Mouse (Mus musculus): ENCODE results near the gene Myof. TPM values are rescaled to one million over a fixed set of nuclear protein-coding genes. Genes with fewer than 3 reads are reported as not detected.

Myof gene
- total RNA-seq, 2 experiments from 2014 or later = 4.0 to 8.0 TPM

DNA sequence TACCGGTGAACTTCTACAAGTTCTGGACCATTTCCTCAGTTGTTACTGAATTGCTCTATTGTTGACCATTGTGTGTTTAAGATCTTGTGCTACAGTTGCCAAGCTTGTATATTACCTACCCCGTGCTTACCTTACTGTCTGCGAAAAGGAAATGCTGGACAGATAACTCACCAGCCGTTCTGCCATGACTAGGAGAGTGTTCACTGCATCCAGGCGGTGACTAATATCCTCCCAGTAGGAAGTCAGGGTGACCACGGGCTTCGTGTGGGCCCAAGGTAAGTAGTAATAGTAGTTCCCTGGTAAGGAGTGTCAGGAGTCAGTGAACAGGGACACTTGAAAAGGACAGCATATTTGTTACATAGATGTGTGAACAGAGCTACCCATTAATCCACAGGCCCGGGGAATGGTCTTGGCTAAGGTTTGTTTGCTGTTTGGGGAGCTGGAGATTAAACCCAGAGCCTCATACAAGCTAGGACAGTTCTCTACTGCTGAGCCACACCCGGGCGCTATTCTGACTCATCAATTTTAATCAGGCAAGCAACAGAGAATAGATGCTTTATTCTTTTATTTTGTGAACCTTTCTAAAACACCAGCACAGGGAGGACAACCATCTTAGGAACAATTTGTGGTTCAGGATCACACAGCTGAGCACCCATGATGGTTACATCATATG is 83.7 kb downstream of the Myof start:
- H3K27ac ChIP-seq = no peak overlapping the region
- intact Hi-C loops (cut with DNase I) = no loop called here
- H3K4me3 ChIP-seq = no peak overlapping the region
- no peak for TF ChIP-seq CTCF (IDR thresholded peaks at IDR 0.05)
- no peak for DNase-seq (ENCODE audit: extremely low spot score in 1 of 2, low spot score in 2 of 2)

DNA sequence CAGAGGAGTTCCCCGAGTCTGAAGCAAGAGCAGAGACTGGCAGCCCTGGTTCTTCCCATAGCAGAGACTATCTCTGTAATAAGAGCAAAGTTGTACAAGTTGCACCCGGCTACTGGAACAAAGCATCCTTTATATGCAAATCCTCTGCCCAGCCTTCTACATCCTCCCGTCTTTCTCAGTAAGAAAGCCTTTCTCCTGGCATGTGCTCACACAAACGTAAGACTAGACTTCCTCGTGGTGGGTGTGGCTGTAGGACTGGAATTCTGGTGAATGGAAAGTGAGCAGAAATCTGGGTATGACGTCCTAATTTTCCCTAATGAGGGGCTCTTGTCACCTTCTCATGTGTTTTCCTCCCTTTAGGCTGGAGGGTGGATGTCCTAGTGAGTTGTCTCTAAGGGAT is 84.3 kb downstream of the Myof start:
- Histone ChIP-seq H3K27ac (no peak overlapping the region), H3K4me3 (no peak overlapping the region)
- DNase-seq (ENCODE audit: extremely low spot score in 1 of 2, low spot score in 2 of 2) = no peak
- TF ChIP-seq CTCF (IDR thresholded peaks at IDR 0.05) = no peak
- intact Hi-C loops (cut with DNase I) = no loop called here

DNA sequence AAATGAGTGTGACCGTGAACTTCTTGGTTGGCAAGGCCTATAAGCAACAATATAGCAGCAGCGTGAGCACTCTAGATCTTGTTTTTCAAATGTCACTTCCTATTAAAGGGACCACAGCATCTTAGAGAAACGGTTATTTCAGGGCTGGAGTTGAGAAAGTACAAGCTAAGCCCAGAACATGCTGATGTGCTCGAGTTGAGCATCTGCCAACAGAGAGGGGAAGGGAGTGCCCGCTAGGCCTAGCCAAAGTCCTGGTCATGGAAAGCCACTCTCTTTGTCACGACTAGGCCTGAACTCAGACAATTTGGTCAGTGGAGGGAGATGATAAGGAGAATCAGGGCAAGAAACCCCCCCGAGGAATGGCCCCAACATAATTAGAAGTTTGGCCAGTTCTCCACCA is 86.1 kb downstream of the Myof start:
- intact Hi-C loops (cut with DNase I) = no loop called here

DNA sequence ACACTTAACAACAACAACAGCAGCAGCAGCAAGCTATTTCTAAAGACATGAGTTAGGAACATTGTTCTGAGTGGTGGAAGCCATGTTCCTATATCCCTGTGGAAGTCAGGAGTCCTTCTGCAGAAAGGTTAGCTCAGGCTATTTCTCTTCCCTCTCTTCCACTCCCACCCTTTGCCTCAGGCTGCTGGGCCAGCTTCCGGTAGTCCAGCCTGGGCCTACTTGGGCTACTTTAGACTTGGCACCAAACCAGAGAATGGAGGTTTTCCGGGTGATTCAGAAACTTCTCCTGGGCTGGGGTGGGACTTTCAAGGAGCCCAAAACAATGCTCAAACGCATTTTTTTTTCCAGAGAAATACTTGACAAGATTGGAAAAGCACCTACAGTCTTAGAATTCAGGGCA is 87.4 kb downstream of the Myof start:
- DNase-seq (ENCODE audit: extremely low spot score in 1 of 2, low spot score in 2 of 2) = no peak
- H3K4me3 ChIP-seq = no peak overlapping the region
- H3K27ac ChIP-seq = no peak overlapping the region
- no peak for TF ChIP-seq CTCF (IDR thresholded peaks at IDR 0.05)
- intact Hi-C loops (cut with DNase I) = no loop called here

More for the DNA sequence above, 86.1 kb downstream of the Myof start:
- H3K27ac ChIP-seq = no peak overlapping the region
- H3K4me3 ChIP-seq = no peak overlapping the region
- no peak for DNase-seq (ENCODE audit: extremely low spot score in 1 of 2, low spot score in 2 of 2)
- TF ChIP-seq CTCF (IDR thresholded peaks at IDR 0.05) = no peak

DNA sequence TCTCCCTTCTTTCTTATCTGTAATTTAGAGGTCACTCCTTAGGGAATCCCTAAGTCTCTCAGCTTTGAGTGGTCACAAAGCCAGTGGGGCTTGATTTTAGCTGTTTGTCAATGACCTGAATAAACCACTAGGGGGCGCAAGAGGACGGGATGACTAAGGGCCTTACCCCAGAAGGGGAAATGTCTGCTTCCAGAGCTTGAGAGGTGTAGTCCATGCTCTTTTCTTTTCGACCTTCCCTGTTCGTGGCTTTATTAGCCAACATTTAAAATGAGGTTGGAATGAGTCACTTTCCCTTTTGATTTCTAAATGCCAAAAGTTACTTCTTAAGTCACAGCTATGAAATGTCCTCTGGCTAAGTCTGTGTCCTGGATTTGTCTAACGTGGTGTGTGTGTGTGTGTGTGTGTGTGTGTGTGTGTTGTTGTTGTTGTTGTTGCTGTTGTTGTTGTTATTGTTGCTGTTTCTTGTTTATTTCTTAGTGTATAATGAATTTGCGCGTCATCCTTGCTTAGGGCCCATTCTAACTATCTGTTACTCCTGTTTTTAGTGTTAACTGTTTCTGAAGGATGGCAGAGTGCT is 87.9 kb downstream of the Myof start:
- intact Hi-C loops (cut with DNase I) = loop anchor here (1.0 to 2.0 kb wide), 4 partner anchors 87 to 397 kb away; partner anchors contain the start of gene Myof
- no peak overlapping the region for H3K4me3 ChIP-seq
- peak; percentile 96 for TF ChIP-seq CTCF (IDR thresholded peaks at IDR 0.05)
- DNase-seq (ENCODE audit: extremely low spot score in 1 of 2, low spot score in 2 of 2) = peak; percentile 72 to 74
- H3K27ac ChIP-seq = no peak overlapping the region

DNA sequence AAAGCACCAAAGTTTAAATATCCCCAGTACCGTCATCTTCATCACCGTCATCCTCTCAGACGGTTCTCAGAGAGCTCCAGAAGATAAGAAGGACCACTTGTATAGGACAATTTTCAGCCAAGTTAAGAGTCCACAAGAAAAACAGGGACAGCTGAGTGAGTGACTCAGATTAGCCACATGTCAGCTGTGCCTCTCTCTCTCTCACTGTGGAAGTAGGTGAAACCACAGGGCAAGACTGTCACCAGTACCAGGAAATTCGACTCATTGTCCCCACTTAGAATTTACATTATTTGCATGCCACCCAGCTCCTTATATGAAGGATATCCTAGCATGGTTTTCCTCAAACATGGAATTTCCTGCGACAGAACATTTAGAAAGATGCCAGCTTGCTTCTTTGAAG is 88.6 kb downstream of the Myof start:
- Histone ChIP-seq H3K4me3 (no peak overlapping the region), H3K27ac (no peak overlapping the region)
- DNase-seq (ENCODE audit: extremely low spot score in 1 of 2, low spot score in 2 of 2) = no peak
- TF ChIP-seq CTCF (IDR thresholded peaks at IDR 0.05) = no peak
- intact Hi-C loops (cut with DNase I) = loop anchor here (1.0 to 2.0 kb wide), 4 partner anchors 88 to 398 kb away; partner anchors contain the start of gene Myof

DNA sequence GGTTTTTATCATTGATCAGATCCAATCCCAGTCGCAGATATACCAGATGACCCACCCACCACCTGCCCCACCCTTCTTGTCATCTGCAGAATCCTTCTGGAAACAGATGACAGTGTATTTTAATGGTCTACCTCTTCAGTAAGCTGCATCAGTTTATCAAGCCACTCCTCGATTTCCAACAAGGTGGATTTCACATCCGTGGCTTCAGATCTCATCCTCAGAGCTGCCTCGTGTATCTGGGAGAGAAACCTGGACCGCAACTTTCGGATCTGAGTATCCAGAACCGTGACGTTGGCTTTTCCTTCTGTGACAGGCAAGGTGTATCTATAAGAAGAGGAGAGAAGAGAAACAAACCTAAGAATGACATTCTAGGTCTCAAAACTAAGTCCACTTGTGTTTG is 89.1 kb downstream of the Myof start:
- Histone ChIP-seq H3K27ac (no peak overlapping the region), H3K4me3 (no peak overlapping the region)
- no peak for DNase-seq (ENCODE audit: extremely low spot score in 1 of 2, low spot score in 2 of 2)
- intact Hi-C loops (cut with DNase I) = loop anchor here (2.0 kb wide), 3 partner anchors 89 to 399 kb away; partner anchors contain the start of gene Myof
- no peak for TF ChIP-seq CTCF (IDR thresholded peaks at IDR 0.05)

DNA sequence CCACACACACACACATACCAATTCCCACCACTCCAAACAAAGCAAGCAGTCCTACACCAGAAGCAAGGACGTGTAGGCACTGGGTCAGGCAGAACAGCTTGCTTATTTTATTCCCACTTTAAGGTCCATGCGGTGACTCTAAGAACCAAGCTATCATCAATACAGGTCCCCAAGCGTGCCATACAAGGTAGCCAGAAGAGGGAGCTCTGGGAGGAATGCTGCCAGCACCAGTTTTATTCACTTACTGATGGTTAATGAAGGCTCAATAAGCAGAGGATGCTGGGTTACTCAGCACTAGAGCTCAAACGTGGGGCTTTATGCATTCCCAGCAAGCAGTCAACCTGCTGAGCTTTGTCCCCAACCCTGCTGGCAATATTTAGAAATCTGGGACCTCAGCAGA is 96.7 kb downstream of the Myof start:
- Histone ChIP-seq H3K27ac (no peak overlapping the region), H3K4me3 (no peak overlapping the region)
- peak; percentile 34 for TF ChIP-seq CTCF (IDR thresholded peaks at IDR 0.05)
- DNase-seq (ENCODE audit: extremely low spot score in 1 of 2, low spot score in 2 of 2) = no peak
- intact Hi-C loops (cut with DNase I) = no loop called here

DNA sequence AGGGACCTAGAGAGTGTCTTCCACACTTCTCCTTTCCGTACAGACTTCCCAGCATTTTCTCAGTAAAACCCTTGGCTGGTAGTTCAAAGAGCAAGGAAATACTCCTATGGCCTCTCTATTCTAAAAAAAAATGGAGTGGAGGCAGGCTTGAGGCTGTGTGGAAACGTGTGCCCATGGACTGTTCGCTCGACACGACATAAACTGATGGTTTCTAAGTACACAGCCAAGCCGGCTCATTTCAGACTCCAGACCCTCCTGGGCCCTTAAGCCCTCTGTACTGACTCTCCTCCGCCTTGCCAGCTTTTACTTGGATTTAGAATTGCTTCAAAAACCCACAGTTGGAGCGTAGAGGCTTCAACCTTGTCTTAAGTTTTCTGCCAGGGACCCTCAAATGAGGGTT is 97.3 kb downstream of the Myof start:
- intact Hi-C loops (cut with DNase I) = no loop called here
- TF ChIP-seq CTCF (IDR thresholded peaks at IDR 0.05) = no peak
- no peak overlapping the region for H3K27ac ChIP-seq
- H3K4me3 ChIP-seq = no peak overlapping the region
- no peak for DNase-seq (ENCODE audit: extremely low spot score in 1 of 2, low spot score in 2 of 2)

DNA sequence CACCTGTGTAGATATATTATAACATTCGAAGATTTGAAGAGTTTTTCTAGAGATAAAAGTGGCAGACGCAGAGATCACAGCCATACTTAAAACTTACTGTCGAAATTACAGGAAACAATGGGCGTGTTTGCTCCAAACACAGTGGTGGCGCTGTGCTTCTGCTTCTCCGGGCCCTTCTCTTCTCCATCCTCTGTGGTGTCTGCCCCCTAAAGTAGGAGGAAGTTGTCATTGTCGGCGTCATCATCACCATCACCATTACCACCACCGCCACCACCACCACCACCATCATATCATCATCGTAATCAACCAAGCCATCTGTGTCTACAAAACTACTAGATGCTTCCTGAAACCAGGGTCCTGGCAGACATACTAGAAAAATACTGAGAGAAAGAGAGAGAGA is 104.2 kb downstream of the Myof start:
- Histone ChIP-seq H3K27ac (no peak overlapping the region), H3K4me3 (no peak overlapping the region)
- TF ChIP-seq CTCF (IDR thresholded peaks at IDR 0.05) = no peak
- no peak for DNase-seq (ENCODE audit: extremely low spot score in 1 of 2, low spot score in 2 of 2)
- intact Hi-C loops (cut with DNase I) = loop anchor here (5.0 to 10.0 kb wide), 4 partner anchors 52 to 407 kb away; no protein-coding TSS in a partner anchor

DNA sequence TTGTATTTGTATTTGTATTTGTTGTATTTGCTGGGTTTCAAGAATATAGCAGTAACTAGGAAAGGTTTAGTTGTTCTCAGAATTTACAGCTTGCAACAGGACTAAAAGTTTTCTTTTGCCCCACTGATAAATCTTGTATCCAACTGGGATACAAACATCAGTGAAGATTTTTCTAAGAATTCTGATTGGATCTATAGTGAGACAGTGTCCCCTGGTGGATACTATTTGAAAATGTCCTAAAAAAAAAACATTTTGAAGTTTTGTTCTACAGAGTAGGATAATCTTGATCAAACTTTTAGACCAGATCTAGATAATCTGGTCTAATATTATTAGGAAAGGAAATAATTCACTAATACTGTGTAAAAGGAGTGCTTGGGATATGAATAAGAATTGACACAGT is 106.3 kb downstream of the Myof start:
- intact Hi-C loops (cut with DNase I) = loop anchor here (2.0 to 10.0 kb wide), 5 partner anchors 50 to 405 kb away; no protein-coding TSS in a partner anchor
- peak; percentile 80 for TF ChIP-seq CTCF (IDR thresholded peaks at IDR 0.05)
- DNase-seq (ENCODE audit: extremely low spot score in 1 of 2, low spot score in 2 of 2) = no peak
- Histone ChIP-seq H3K4me3 (no peak overlapping the region), H3K27ac (no peak overlapping the region)

DNA sequence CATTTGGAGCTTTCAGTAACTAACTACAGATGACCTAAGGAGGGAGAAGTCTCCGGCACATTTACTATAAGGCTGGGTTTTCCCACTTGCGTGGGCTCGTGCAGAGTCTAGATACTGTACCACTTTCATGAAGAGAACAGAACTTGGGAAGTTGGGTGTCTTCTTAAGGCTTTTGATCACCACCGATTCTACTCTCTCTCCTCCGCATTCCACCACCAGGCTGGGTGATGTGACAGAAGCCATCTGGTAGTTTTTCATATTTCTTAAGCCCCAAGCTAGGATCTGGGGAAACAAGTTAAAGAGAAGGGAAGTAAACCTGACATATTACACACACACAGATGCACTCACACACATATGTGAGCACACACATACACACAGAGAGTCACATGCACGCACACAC is 108.7 kb downstream of the Myof start:
- intact Hi-C loops (cut with DNase I) = loop anchor here (5.0 to 10.0 kb wide), 4 partner anchors 47 to 402 kb away; no protein-coding TSS in a partner anchor
- no peak for TF ChIP-seq CTCF (IDR thresholded peaks at IDR 0.05)
- no peak for DNase-seq (ENCODE audit: extremely low spot score in 1 of 2, low spot score in 2 of 2)
- Histone ChIP-seq H3K4me3 (no peak overlapping the region), H3K27ac (no peak overlapping the region)

Data from left cerebral cortex, adult 2 months (tissue).